Mouse (Mus musculus): ENCODE results near the gene Itgal. TPM values are rescaled to one million over a fixed set of nuclear protein-coding genes. Genes with fewer than 3 reads are reported as not detected.
"Not testable (repeated sequence)": the region's sequence is repeated elsewhere in the genome, so short reads cannot be mapped to it uniquely, and the experiment has no call there.

Itgal gene
- polyA plus RNA-seq, 1 experiment from 2014 or later = 1.5 TPM

DNA sequence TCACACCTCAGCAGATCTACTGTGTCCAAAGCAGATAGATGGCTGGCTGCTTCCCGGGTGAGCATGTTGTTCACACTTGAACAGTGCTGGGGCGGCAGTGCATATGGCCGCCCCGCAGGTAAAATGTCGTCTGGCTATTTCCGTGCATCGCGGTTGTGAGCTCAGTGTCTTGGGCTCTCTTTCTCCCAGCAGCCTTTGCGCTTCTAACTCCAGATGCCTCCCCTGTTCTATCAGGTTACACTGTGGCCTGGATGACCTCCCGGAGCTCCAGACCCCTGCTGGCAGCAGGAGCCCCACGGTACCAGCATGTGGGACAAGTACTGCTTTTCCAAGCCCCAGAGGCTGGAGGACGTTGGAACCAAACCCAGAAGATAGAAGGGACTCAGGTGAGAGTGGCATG, 13.9 kb downstream of the Itgal start:
- H3K4me3 ChIP-seq (replicated peaks) = no peak overlapping the region
- H3K4me1 ChIP-seq = no peaks in the 10 kb centered on the region
- no peaks in the 10 kb centered on the region for H3K9me3 ChIP-seq (replicated peaks)
- no peak overlapping the region for H3K9ac ChIP-seq
- 60% methylated on average over 12 of the region's 12 CpGs for WGBS
- H3K36me3 ChIP-seq = no peaks in the 10 kb centered on the region
- no peak overlapping the region for H3K4me2 ChIP-seq (replicated peaks)
- no peak for ATAC-seq (ENCODE audit: insufficient number of reproducible peaks, low FRiP score, low TSS enrichment, low read depth)
- H3K27ac ChIP-seq (replicated peaks) = no peak overlapping the region
- no peaks in the 10 kb centered on the region for H3K27me3 ChIP-seq

DNA sequence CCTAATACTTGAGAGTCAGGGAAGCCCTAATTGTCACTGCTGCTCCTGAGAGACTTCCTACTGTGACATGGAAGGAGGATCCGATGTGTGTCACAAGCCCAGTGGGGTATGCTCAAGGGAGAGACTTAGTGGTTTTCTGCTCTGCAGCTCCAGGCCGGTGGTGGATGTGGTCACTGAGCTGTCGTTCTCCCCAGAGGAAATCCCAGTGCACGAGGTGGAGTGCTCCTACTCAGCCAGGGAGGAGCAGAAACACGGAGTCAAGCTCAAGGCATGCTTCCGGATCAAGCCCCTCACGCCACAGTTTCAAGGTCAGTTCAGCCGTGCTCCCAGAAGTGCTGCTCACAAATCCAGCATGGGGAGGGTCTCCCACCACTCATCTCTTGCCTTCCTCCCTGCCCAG, 17.9 kb downstream of the Itgal start:
- H3K27me3 ChIP-seq = no peaks in the 10 kb centered on the region
- H3K9me3 ChIP-seq (replicated peaks) = no peaks in the 10 kb centered on the region
- 36% methylated on average over 8 of the region's 8 CpGs for WGBS
- ATAC-seq (ENCODE audit: insufficient number of reproducible peaks, low FRiP score, low TSS enrichment, low read depth) = no peak
- no peak overlapping the region for H3K27ac ChIP-seq (replicated peaks)
- no peaks in the 10 kb centered on the region for H3K36me3 ChIP-seq
- no peak overlapping the region for H3K9ac ChIP-seq
- H3K4me1 ChIP-seq = no peaks in the 10 kb centered on the region
- H3K4me2 ChIP-seq (replicated peaks) = no peak overlapping the region
- no peak overlapping the region for H3K4me3 ChIP-seq (replicated peaks)

DNA sequence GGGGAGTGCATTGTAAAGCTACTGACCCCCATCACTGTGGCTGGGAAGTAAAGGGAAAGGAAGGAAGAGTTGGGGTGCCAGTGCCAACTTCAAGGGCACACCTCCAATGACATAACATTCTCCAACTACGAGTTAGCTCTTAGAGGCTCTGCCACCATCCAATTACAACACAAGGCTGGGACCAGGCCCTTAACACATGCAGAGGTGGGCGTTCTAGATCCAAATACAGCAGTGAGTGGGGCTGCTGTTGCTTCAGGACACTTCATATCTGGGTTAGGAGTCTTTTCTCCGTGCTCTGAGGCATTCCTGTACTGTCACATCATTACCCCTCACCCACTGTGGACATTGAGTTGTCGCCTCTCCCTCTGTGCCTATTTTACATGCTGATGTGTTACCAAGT, 25.0 kb downstream of the Itgal start:
- no peak overlapping the region for H3K4me3 ChIP-seq (replicated peaks)
- no peak overlapping the region for H3K9ac ChIP-seq
- no peak overlapping the region for H3K27ac ChIP-seq (replicated peaks)
- 71% methylated on average over 4 of the region's 4 CpGs for WGBS
- H3K4me2 ChIP-seq (replicated peaks) = no peak overlapping the region
- ATAC-seq (ENCODE audit: insufficient number of reproducible peaks, low FRiP score, low TSS enrichment, low read depth) = no peak
- H3K36me3 ChIP-seq = no peaks in the 10 kb centered on the region
- H3K4me1 ChIP-seq = no peaks in the 10 kb centered on the region
- no peaks in the 10 kb centered on the region for H3K9me3 ChIP-seq (replicated peaks)
- H3K27me3 ChIP-seq = no peaks in the 10 kb centered on the region

- no peak overlapping the region for H3K9ac ChIP-seq
- ATAC-seq (ENCODE audit: insufficient number of reproducible peaks, low FRiP score, low TSS enrichment, low read depth) = no peak
- H3K36me3 ChIP-seq = no peaks in the 10 kb centered on the region
- no peaks in the 10 kb centered on the region for H3K27me3 ChIP-seq
- no peak overlapping the region for H3K4me3 ChIP-seq (replicated peaks)
- H3K9me3 ChIP-seq (replicated peaks) = no peaks in the 10 kb centered on the region
- no peaks in the 10 kb centered on the region for H3K4me1 ChIP-seq
- no peak overlapping the region for H3K4me2 ChIP-seq (replicated peaks)
- WGBS = 21% methylated on average over 5 of the region's 5 CpGs
- no peak overlapping the region for H3K27ac ChIP-seq (replicated peaks)
These were observed 26.0 kb downstream of the Itgal start for GRCm38 (mm10) chr7:127322085-127322484.

GRCm38 (mm10) chr7:127324944-127325343, 28.9 kb downstream of the Itgal start:
- 85% methylated on average over 7 of the region's 7 CpGs for WGBS
- ATAC-seq (ENCODE audit: insufficient number of reproducible peaks, low FRiP score, low TSS enrichment, low read depth) = no peak

GRCm38 (mm10) chr7:127325550-127325949, 29.5 kb downstream of the Itgal start:
- Histone ChIP-seq H3K9ac (no peak overlapping the region), H3K4me1 (no peaks in the 10 kb centered on the region), H3K4me2 (replicated peaks) (no peak overlapping the region), H3K9me3 (replicated peaks) (no peaks in the 10 kb centered on the region), H3K4me3 (replicated peaks) (no peak overlapping the region), H3K36me3 (no peaks in the 10 kb centered on the region), H3K27ac (replicated peaks) (no peak overlapping the region), H3K27me3 (no peaks in the 10 kb centered on the region)
- no peak for ATAC-seq (ENCODE audit: insufficient number of reproducible peaks, low FRiP score, low TSS enrichment, low read depth)
- 85% methylated on average over 8 of the region's 8 CpGs for WGBS

More at GRCm38 (mm10) chr7:127324944-127325343, 28.9 kb downstream of the Itgal start:
- no peaks in the 10 kb centered on the region for H3K4me1 ChIP-seq
- no peaks in the 10 kb centered on the region for H3K27me3 ChIP-seq
- H3K9me3 ChIP-seq (replicated peaks) = no peaks in the 10 kb centered on the region
- no peak overlapping the region for H3K4me2 ChIP-seq (replicated peaks)
- H3K36me3 ChIP-seq = no peaks in the 10 kb centered on the region
- H3K9ac ChIP-seq = no peak overlapping the region
- no peak overlapping the region for H3K4me3 ChIP-seq (replicated peaks)
- H3K27ac ChIP-seq (replicated peaks) = no peak overlapping the region

- Histone ChIP-seq H3K4me1 (no peaks in the 10 kb centered on the region), H3K27ac (replicated peaks) (no peak overlapping the region), H3K4me3 (replicated peaks) (no peak overlapping the region), H3K9ac (no peak overlapping the region), H3K9me3 (replicated peaks) (no peaks in the 10 kb centered on the region), H3K36me3 (no peaks in the 10 kb centered on the region), H3K27me3 (no peaks in the 10 kb centered on the region), H3K4me2 (replicated peaks) (no peak overlapping the region)
- ATAC-seq (ENCODE audit: insufficient number of reproducible peaks, low FRiP score, low TSS enrichment, low read depth) = no peak
- WGBS = 49% methylated on average over 2 of the region's 2 CpGs
These were observed 30.6 kb downstream of the Itgal start for GRCm38 (mm10) chr7:127326685-127327084.

GRCm38 (mm10) chr7:127333240-127333639, 37.2 kb downstream of the Itgal start:
- no peaks in the 10 kb centered on the region for H3K27me3 ChIP-seq
- no peaks in the 10 kb centered on the region for H3K4me1 ChIP-seq
- H3K27ac ChIP-seq (replicated peaks) = no peak overlapping the region
- no peak overlapping the region for H3K4me3 ChIP-seq (replicated peaks)
- no peak for ATAC-seq (ENCODE audit: insufficient number of reproducible peaks, low FRiP score, low TSS enrichment, low read depth)
- H3K36me3 ChIP-seq = no peaks in the 10 kb centered on the region
- H3K9me3 ChIP-seq (replicated peaks) = no peaks in the 10 kb centered on the region
- 88% methylated on average over 6 of the region's 6 CpGs for WGBS
- no peak overlapping the region for H3K4me2 ChIP-seq (replicated peaks)
- no peak overlapping the region for H3K9ac ChIP-seq

DNA sequence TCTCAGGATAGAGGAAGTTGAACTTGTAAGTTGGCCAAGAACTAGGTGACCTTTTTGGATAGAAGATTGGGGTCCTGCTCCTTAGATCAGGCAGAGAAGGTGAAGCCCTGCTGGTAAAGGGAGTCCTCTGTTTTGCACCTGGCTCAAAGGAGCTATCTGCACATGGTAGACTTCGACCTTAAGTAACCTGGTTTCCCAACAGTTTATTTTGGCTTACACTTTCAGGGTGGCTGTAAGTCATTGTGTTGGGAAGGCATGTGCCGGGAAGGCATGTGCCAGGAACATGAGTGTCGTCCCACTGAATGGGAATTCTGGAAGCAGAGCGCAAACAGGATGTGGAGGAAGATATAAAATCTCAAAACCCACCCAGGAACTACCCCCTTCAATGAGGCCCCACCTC, 39.5 kb downstream of the Itgal start:
- no peak overlapping the region for H3K4me2 ChIP-seq (replicated peaks)
- ATAC-seq (ENCODE audit: insufficient number of reproducible peaks, low FRiP score, low TSS enrichment, low read depth) = no peak
- H3K4me1 ChIP-seq = no peaks in the 10 kb centered on the region
- no peaks in the 10 kb centered on the region for H3K36me3 ChIP-seq
- no peaks in the 10 kb centered on the region for H3K27me3 ChIP-seq
- no peak overlapping the region for H3K27ac ChIP-seq (replicated peaks)
- WGBS = 85% methylated on average over 4 of the region's 4 CpGs
- no peak overlapping the region for H3K9ac ChIP-seq
- no peaks in the 10 kb centered on the region for H3K9me3 ChIP-seq (replicated peaks)
- H3K4me3 ChIP-seq (replicated peaks) = no peak overlapping the region

- Histone ChIP-seq H3K27me3 (no peaks in the 10 kb centered on the region), H3K9me3 (replicated peaks) (no peaks in the 10 kb centered on the region), H3K4me3 (replicated peaks) (no peak overlapping the region), H3K9ac (no peak overlapping the region), H3K36me3 (peaks cover 8% of the 10 kb centered on the region), H3K4me1 (no peaks in the 10 kb centered on the region), H3K27ac (replicated peaks) (no peak overlapping the region), H3K4me2 (replicated peaks) (no peak overlapping the region)
- 37% methylated on average over 4 of the region's 4 CpGs for WGBS
- ATAC-seq (ENCODE audit: insufficient number of reproducible peaks, low FRiP score, low TSS enrichment, low read depth) = no peak
These were observed 41.6 kb downstream of the Itgal start for GRCm38 (mm10) chr7:127337636-127338035.

DNA sequence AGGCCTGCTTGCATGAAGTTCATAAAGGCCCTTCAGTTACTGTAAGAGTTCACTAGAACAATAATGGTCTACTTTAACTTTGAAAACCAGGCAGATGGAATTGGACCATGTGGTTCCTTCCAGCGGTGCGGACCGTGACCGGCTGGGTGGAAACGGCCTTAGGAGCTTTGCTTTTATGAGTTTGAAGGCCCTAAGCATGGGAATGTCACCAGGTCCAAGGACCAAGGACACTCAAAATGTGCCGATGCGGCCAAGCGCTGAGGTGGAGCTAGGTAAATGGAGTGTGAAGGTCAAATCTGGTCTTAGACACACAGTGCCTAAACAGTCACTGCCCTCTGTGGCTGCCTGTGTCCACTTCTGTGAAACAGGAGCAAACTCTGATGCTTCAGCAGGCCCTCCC, 45.3 kb downstream of the Itgal start:
- Histone ChIP-seq H3K36me3 (peaks cover 18% of the 10 kb centered on the region), H3K4me1 (peaks cover 15% of the 10 kb centered on the region), H3K27ac (replicated peaks) (no peak overlapping the region), H3K4me3 (replicated peaks) (no peak overlapping the region), H3K9me3 (replicated peaks) (no peaks in the 10 kb centered on the region), H3K4me2 (replicated peaks) (no peak overlapping the region), H3K9ac (no peak overlapping the region), H3K27me3 (no peaks in the 10 kb centered on the region)
- 89% methylated on average over 8 of the region's 8 CpGs for WGBS
- no peak for ATAC-seq (ENCODE audit: insufficient number of reproducible peaks, low FRiP score, low TSS enrichment, low read depth)

DNA sequence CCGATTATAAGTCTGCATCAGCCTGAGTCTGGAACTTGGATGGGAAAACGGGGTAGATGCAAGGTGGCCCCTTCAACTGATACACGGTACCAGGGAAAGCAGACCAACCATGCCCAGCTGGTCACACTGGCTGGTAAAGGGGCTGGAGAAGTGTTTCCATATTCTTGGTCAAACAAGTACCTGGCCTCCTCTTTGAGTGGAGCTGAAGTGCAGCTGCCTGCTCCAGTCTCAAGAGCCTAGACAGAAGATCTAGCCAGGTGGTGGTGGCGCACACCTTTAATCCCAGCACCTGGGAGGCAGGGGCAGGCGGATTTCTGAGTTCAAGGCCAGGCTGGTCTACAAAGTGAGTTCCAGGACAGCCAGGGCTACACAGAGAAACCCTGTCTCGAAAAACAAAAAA, 45.8 kb downstream of the Itgal start:
- H3K27ac ChIP-seq (replicated peaks); H3K27me3 ChIP-seq; H3K9me3 ChIP-seq (replicated peaks); H3K9ac ChIP-seq; H3K4me3 ChIP-seq (replicated peaks); ATAC-seq (ENCODE audit: insufficient number of reproducible peaks, low FRiP score, low TSS enrichment, low read depth); H3K4me2 ChIP-seq (replicated peaks): not testable (repeated sequence)
- Histone ChIP-seq H3K4me1 (peaks cover 19% of the 10 kb centered on the region), H3K36me3 (peaks cover 18% of the 10 kb centered on the region)
- 94% methylated on average over 6 of the region's 6 CpGs for WGBS

All from embryonic facial prominence, embryonic 15.5 days (tissue).